Mouse (Mus musculus) hindbrain, embryonic 13.5 days (tissue): ENCODE data around the gene Tas2r119. TPM values are rescaled to one million over a fixed set of nuclear protein-coding genes. Genes with fewer than 3 reads are reported as not detected.
"Not testable (repeated sequence)": the region's sequence is repeated elsewhere in the genome, so short reads cannot be mapped to it uniquely, and the experiment has no call there.

Source experiments
- ATAC-seq: fragments of 200-750 bp; cut with Nextera tagmentation; 2 replicates; pipeline ENCODE4 v1.8.0; 2017; ENCODE audit warnings: moderate TSS enrichment; ENCODE audit not compliant: low FRiP score
- H3K27ac ChIP-seq: fragments of 300-500 bp; sonication (generic); 2 replicates; pipeline ENCODE4 v1.5.1; 2015; ENCODE audit warnings: inconsistent platforms, mild to moderate bottlenecking, moderate library complexity
- H3K27me3 ChIP-seq: fragments of 300-500 bp; sonication (generic); 2 replicates; pipeline ENCODE4 v1.6.1; 2015; ENCODE audit warnings: mild to moderate bottlenecking, inconsistent platforms
- H3K36me3 ChIP-seq: fragments of 300-500 bp; sonication (generic); 2 replicates; pipeline ENCODE4 v1.6.1; 2015; ENCODE audit warnings: mild to moderate bottlenecking, inconsistent platforms
- H3K4me1 ChIP-seq: fragments of 300-500 bp; sonication (generic); replicated peaks from 2 replicates; pipeline ENCODE4 v1.6.1; 2015; ENCODE audit warnings: inconsistent platforms
- H3K4me2 ChIP-seq: fragments of 300-500 bp; sonication (generic); 2 replicates; pipeline ENCODE4 v1.6.1; 2015; ENCODE audit warnings: inconsistent platforms, mild to moderate bottlenecking, moderate library complexity
- H3K4me3 ChIP-seq: fragments of 300-500 bp; sonication (generic); 2 replicates; pipeline ENCODE4 v1.5.1; 2015; ENCODE audit warnings: mild to moderate bottlenecking, inconsistent platforms
- H3K9ac ChIP-seq: fragments of 300-500 bp; sonication (generic); 2 replicates; pipeline ENCODE4 v1.6.1; 2015; ENCODE audit warnings: mild to moderate bottlenecking, inconsistent platforms
- H3K9me3 ChIP-seq: fragments of 300-500 bp; sonication (generic); 2 replicates; pipeline ENCODE4 v1.6.1; 2016; ENCODE audit warnings: inconsistent platforms
- WGBS: fragments of 180-500 bp; shearing (Covaris S2); methylation state at CpG from one replicate; pipeline ENCODE4 v1.1.7; 2015; 5-methylcytosine and 5-hydroxymethylcytosine counted together
- polyA plus RNA-seq: library from polyadenylated mRNA; unstranded; fragments of >200 nt; fragmentation: Nextera tagmentation; extraction: Ambion mirVana; gene quantifications from 2 replicates; pipeline ENCODE4 v1.2.1, GENCODE M21; 2015

Tas2r119 gene
- polyA plus RNA-seq, 1 experiment from 2014 or later = not detected

- H3K4me3 ChIP-seq = no peak overlapping the region
- no peak overlapping the region for H3K9ac ChIP-seq
- no peaks in the 10 kb centered on the region for H3K9me3 ChIP-seq
- no peaks in the 10 kb centered on the region for H3K4me1 ChIP-seq
- 92% methylated on average over 1 of the region's 1 CpGs for WGBS
- no peak for ATAC-seq
- H3K27me3 ChIP-seq = no peaks in the 10 kb centered on the region
- no peaks in the 10 kb centered on the region for H3K36me3 ChIP-seq
- no peak overlapping the region for H3K4me2 ChIP-seq
- no peak overlapping the region for H3K27ac ChIP-seq
These were observed 4.9 kb downstream of the Tas2r119 start for GRCm38 (mm10) chr15:32182026-32182425.

DNA sequence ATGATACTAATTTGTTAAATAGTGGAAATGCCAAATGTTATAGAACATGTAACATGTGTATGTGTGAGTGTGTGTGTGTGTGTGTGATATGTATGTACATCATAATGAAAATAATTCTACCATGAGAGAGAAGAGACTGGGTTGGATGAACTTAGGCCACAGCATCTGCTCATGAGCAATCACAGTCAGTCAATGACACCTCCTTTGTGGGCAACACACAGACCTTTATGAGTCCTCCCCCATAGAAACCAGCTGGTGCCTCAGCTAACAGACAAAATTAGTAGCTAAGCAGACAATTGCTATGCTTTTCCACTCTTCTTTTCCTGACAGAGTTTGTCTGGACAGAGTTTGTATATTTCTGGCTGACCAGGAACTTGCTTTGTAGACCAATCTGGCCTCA is 7.9 kb downstream of the Tas2r119 start:
- Histone ChIP-seq H3K27me3 (no peaks in the 10 kb centered on the region), H3K36me3 (no peaks in the 10 kb centered on the region), H3K4me3 (no peak overlapping the region), H3K27ac (no peak overlapping the region), H3K9me3 (no peaks in the 10 kb centered on the region), H3K9ac (no peak overlapping the region), H3K4me2 (no peak overlapping the region), H3K4me1 (no peaks in the 10 kb centered on the region)
- no peak for ATAC-seq

- H3K27ac ChIP-seq = no peak overlapping the region
- 90% methylated on average over 3 of the region's 3 CpGs for WGBS
- ATAC-seq = no peak
These were observed 12.8 kb downstream of the Tas2r119 start for GRCm38 (mm10) chr15:32189879-32190278.

DNA sequence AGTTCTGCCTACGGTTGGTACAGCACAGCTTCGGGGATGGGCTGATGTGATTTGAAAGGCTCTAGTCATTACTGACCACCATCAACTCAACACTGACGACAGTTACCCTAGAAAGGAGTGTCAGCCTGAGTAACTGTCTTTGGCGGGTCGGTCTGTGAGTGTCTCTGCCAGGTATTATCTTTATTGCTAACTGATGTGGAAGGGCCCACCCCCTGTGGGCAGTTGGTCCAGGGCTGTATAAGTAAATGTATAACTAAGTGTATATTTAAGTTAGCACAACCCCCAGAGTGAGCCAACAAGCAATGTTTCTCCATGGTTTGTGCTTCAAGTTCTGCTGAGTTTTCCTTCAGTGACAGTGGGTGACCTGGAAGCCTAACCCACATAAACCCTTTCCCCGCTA is 13.3 kb downstream of the Tas2r119 start:
- WGBS = 81% methylated on average over 6 of the region's 6 CpGs
- no peaks in the 10 kb centered on the region for H3K27me3 ChIP-seq

More at GRCm38 (mm10) chr15:32189879-32190278, 12.8 kb downstream of the Tas2r119 start:
- H3K4me1 ChIP-seq = no peaks in the 10 kb centered on the region
- no peak overlapping the region for H3K4me2 ChIP-seq
- no peaks in the 10 kb centered on the region for H3K36me3 ChIP-seq
- H3K4me3 ChIP-seq = no peak overlapping the region
- no peaks in the 10 kb centered on the region for H3K9me3 ChIP-seq
- no peak overlapping the region for H3K9ac ChIP-seq
- H3K27me3 ChIP-seq = no peaks in the 10 kb centered on the region

DNA sequence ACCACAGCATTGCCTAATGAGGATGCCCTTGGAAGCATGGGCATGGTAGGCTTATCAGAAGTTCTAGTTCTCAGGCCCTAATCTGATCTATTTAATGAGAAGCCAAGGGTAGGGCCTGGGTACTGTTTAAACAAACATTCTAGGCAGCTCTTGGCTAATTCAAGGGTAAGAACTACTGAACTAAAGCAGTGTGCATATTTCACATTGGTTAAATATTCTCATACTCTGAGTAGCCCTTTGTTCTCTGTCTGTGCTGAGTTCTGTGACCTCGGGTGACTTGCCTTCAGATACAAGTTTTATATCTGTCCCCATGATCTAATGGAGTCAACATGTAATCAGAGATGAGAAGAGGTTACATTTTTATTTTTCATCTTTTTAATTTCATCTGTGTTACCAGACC is 15.9 kb downstream of the Tas2r119 start:
- Histone ChIP-seq H3K27ac (no peak overlapping the region), H3K4me1 (peaks cover under 1% of the 10 kb centered on the region), H3K27me3 (no peaks in the 10 kb centered on the region), H3K9ac (no peak overlapping the region), H3K4me2 (no peak overlapping the region), H3K36me3 (no peaks in the 10 kb centered on the region), H3K9me3 (no peaks in the 10 kb centered on the region), H3K4me3 (no peak overlapping the region)
- WGBS = 67% methylated on average over 1 of the region's 1 CpGs
- ATAC-seq = no peak

More for the DNA sequence above, 13.3 kb downstream of the Tas2r119 start:
- Histone ChIP-seq H3K4me3 (no peak overlapping the region), H3K36me3 (no peaks in the 10 kb centered on the region), H3K4me2 (no peak overlapping the region), H3K27ac (no peak overlapping the region), H3K9me3 (no peaks in the 10 kb centered on the region), H3K4me1 (no peaks in the 10 kb centered on the region), H3K9ac (no peak overlapping the region)
- ATAC-seq = no peak

DNA sequence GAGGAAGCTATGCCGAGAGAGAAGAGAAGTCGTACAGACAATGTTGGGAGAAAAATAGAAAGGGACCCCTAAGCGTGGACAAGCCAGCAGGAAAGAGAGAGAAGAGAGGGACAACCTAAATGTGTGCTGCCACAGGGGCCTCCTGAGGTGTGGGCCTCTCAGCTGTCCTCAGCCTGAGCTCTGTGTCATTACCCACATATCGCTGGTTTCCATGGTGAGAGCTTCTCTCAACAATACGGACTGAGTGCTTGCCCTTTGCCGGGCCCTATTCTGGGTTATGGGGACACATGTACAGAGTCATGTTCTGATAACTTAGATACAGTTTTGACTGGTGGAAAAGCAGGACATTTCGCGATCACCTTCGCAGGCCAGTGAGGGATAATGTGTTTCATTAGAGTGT is 21.0 kb downstream of the Tas2r119 start:
- Histone ChIP-seq H3K4me2 (no peak overlapping the region), H3K9me3 (no peaks in the 10 kb centered on the region), H3K9ac (no peak overlapping the region), H3K36me3 (no peaks in the 10 kb centered on the region), H3K4me1 (peaks cover 10% of the 10 kb centered on the region), H3K27ac (no peak overlapping the region), H3K27me3 (no peaks in the 10 kb centered on the region), H3K4me3 (no peak overlapping the region)
- no peak for ATAC-seq
- 74% methylated on average over 9 of the region's 9 CpGs for WGBS

DNA sequence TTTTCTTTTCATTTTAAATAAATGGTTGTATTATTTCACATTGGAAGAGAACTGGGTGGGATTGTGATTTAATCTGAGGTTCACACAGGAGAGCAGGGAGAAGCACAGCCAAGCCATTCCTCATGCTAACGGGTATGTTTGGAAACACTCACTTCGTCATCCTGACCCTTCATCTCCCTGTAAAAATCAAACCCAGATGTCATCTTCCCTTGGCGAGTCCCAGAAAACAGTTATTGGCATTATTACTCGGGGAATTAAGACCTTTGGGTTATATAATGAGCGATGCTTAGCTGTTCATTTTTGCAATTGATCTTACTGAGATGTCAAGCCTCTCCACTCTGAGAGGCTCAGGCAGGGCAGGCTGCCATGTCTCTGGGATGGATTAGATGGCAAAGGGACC is 21.5 kb downstream of the Tas2r119 start:
- no peak overlapping the region for H3K27ac ChIP-seq
- no peaks in the 10 kb centered on the region for H3K27me3 ChIP-seq
- 80% methylated on average over 5 of the region's 5 CpGs for WGBS

DNA sequence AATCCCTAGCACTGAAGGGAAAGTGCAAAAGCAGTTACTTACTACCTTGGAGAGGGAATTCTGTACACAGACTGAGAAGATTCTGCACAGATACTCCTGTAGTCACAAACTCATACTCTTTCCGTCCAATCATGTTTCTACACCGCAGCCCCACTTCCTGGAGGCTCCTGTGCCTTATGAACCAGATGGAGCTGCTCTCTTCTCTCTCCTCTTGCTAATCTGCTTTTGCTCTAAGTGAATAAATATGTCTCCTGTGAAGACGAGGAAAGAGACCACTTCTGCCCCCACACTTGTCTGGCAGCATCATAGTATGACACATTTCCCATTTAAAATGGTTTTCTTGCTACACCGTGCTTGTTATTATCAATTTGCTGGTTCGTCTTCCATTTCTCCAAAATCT is 26.2 kb downstream of the Tas2r119 start:
- Histone ChIP-seq H3K9me3 (no peaks in the 10 kb centered on the region), H3K36me3 (no peaks in the 10 kb centered on the region), H3K27me3 (no peaks in the 10 kb centered on the region), H3K9ac (no peak overlapping the region), H3K4me3 (no peak overlapping the region), H3K4me1 (peaks cover 6% of the 10 kb centered on the region), H3K4me2 (no peak overlapping the region), H3K27ac (no peak overlapping the region)
- WGBS = 85% methylated on average over 5 of the region's 5 CpGs
- no peak for ATAC-seq

More for the DNA sequence above, 21.5 kb downstream of the Tas2r119 start:
- Histone ChIP-seq H3K36me3 (no peaks in the 10 kb centered on the region), H3K4me2 (no peak overlapping the region), H3K9me3 (no peaks in the 10 kb centered on the region), H3K4me1 (peaks cover 10% of the 10 kb centered on the region), H3K9ac (no peak overlapping the region), H3K4me3 (no peak overlapping the region)
- ATAC-seq = no peak

DNA sequence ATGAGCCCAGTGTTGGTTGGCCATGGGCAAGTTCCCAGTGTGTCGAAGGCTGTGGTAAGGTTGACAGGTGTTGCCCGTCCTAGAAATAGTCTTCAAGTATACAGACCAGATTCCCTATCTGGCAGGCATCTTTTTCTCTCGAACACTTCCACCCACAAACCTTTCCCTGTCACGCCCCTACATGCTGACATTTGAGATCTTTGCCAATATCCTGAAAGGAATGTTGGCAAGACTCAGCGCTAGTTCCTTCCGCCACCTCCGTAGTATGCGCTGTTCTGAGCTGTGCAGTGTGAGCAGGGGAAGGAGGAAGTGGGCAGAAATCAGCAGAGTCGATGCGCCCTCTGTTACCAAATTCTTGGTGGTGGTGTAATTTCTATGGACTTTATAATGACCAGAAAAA is 27.8 kb downstream of the Tas2r119 start:
- H3K4me1 ChIP-seq = no peaks in the 10 kb centered on the region
- no peak overlapping the region for H3K4me3 ChIP-seq
- H3K9ac ChIP-seq = no peak overlapping the region
- no peak for ATAC-seq
- no peak overlapping the region for H3K4me2 ChIP-seq
- no peak overlapping the region for H3K27ac ChIP-seq
- WGBS = 93% methylated on average over 10 of the region's 10 CpGs
- no peaks in the 10 kb centered on the region for H3K27me3 ChIP-seq
- H3K9me3 ChIP-seq = no peaks in the 10 kb centered on the region
- H3K36me3 ChIP-seq = no peaks in the 10 kb centered on the region

DNA sequence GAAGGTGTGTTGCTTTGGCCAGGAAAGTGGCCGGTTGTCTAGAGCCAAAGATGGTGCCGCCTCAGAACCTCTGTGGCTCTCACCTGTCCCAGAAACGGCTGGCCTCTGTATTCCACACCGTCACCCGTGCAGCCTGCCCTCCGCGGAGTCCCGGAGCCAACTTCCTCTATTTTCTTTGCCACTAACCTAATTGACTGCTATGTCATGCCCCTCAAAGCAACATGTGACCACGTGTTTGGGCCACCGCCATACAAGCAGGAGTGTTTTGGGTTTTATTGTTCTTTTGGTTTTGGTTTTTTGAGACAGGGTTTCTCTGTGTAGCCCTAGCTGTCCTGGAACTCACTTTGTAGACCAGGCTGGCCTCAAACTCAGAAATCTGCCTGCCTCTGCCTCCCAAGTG is 37.6 kb downstream of the Tas2r119 start:
- H3K4me3 ChIP-seq, H3K9ac ChIP-seq, ATAC-seq, H3K36me3 ChIP-seq, H3K27ac ChIP-seq, H3K4me1 ChIP-seq, H3K27me3 ChIP-seq, H3K4me2 ChIP-seq, H3K9me3 ChIP-seq: not testable (repeated sequence)
- 95% methylated on average over 10 of the region's 10 CpGs for WGBS

DNA sequence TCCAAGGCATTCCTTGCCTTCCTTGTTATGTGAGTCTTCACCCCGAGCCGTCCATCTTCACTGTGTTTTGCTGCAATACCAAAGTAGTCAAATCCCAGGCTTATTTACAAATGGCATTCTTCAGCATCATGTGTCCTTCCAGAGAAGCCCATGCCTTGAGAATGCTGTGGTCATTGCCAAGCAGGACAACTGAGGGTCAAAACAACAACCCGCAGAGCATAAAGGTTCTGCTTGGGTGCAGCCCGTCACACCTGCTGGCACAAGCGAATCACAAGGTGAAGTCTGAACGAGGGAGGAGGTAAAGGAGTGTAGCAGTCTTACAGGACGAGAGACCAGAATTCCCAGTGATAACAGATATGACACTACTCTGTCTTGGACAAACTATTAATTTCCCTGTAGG is 45.9 kb downstream of the Tas2r119 start:
- WGBS = 89% methylated on average over 7 of the region's 7 CpGs

GRCm38 (mm10) chr15:32225394-32225793 is 48.3 kb downstream of the Tas2r119 start:
- no peaks in the 10 kb centered on the region for H3K9me3 ChIP-seq
- no peak overlapping the region for H3K27ac ChIP-seq
- H3K36me3 ChIP-seq = no peaks in the 10 kb centered on the region
- no peaks in the 10 kb centered on the region for H3K27me3 ChIP-seq
- no peak overlapping the region for H3K4me2 ChIP-seq
- WGBS = 91% methylated on average over 3 of the region's 3 CpGs
- ATAC-seq = no peak
- H3K9ac ChIP-seq = no peak overlapping the region
- no peaks in the 10 kb centered on the region for H3K4me1 ChIP-seq
- H3K4me3 ChIP-seq = no peak overlapping the region

More for the DNA sequence above, 45.9 kb downstream of the Tas2r119 start:
- Histone ChIP-seq H3K9me3 (no peaks in the 10 kb centered on the region), H3K36me3 (no peaks in the 10 kb centered on the region), H3K27ac (no peak overlapping the region), H3K4me2 (no peak overlapping the region), H3K4me1 (no peaks in the 10 kb centered on the region), H3K27me3 (no peaks in the 10 kb centered on the region), H3K9ac (no peak overlapping the region), H3K4me3 (no peak overlapping the region)
- no peak for ATAC-seq

DNA sequence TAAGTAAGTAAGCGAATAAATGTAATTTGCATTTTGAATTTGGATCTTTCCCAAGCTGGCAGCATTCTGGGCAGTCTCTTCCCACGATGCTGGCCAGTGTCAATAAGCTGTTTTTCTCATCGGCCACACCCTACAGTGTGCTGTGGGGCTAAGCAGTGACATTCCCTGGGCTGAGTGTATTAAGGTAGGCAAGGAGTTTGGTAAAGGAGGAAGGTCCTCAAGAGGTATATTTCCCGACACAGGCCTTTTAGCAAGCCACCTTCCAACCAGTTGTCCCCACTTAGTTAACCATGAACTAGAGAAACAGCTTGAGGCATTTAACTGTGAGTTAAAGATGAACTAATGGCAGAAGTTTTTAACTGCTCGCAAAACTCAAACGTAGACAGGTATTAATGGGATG is 49.3 kb downstream of the Tas2r119 start:
- H3K4me2 ChIP-seq = no peak overlapping the region
- H3K27ac ChIP-seq = no peak overlapping the region
- H3K27me3 ChIP-seq = no peaks in the 10 kb centered on the region
- WGBS = 87% methylated on average over 6 of the region's 6 CpGs
- H3K9me3 ChIP-seq = no peaks in the 10 kb centered on the region
- H3K4me1 ChIP-seq = no peaks in the 10 kb centered on the region
- ATAC-seq = no peak
- H3K9ac ChIP-seq = no peak overlapping the region
- H3K36me3 ChIP-seq = no peaks in the 10 kb centered on the region
- H3K4me3 ChIP-seq = no peak overlapping the region
